Mouse (Mus musculus): Measurements from ENCODE around the gene Foxo6.

DNA sequence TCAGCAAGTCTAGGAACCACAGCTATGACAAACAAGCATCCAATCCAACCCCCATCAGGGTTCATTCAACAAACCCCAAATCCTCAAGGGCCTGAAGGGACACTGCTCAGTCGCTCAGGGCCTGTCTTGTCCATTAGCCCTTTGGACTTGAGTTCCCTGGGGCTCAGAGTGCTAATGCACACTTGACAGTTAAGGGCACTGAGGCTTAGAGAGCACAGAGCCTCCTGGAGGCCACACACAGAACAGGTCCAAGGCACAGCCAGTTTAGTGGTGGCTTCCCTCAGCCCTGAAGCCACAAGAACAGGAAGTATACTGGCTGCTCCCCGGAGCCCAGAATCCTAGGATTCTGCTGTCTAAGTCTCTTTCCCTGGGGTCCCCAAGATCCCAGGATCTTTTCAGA lies 53.9 kb downstream of the Foxo6 start:
- TF ChIP-seq POLR2A (IDR thresholded peaks at IDR 0.05; ENCODE audit: low read depth, low read length) (no peak), CTCF (IDR thresholded peaks at IDR 0.05; ENCODE audit: extremely low read depth, insufficient read depth, insufficient read length, insufficient replicate concordance) (no peak)

Measured in spleen, adult 2 months (tissue).